Mouse (Mus musculus) hindbrain, embryonic 11.5 days (tissue): ENCODE data around the gene Rab3ip. TPM values are rescaled to one million over a fixed set of nuclear protein-coding genes. Genes with fewer than 3 reads are reported as not detected.

Experiments
- ATAC-seq: fragments of 200-750 bp; cut with Nextera tagmentation; 2 replicates; pipeline ENCODE4 v1.8.0; 2017; ENCODE audit warnings: mild to moderate bottlenecking, moderate TSS enrichment, moderate library complexity; ENCODE audit not compliant: low FRiP score
- DNase-seq: peaks from one replicate; pipeline ENCODE4 v3.0.0-alpha.2; 2015; ENCODE audit warnings: low spot score
- H3K27ac ChIP-seq: fragments of 300-500 bp; sonication (generic); 2 replicates; pipeline ENCODE4 v1.5.1; 2014; ENCODE audit warnings: mild to moderate bottlenecking, low read depth, low read length
- H3K27me3 ChIP-seq: fragments of 300-500 bp; sonication (generic); 2 replicates; pipeline ENCODE4 v1.6.1; 2014; ENCODE audit warnings: mild to moderate bottlenecking, low read length, moderate library complexity, mixed read lengths; ENCODE audit not compliant: control insufficient read depth, insufficient read depth
- H3K36me3 ChIP-seq: fragments of 300-500 bp; sonication (generic); 2 replicates; pipeline ENCODE4 v1.6.1; 2014; ENCODE audit warnings: mild to moderate bottlenecking, low read length, moderate library complexity, mixed read lengths; ENCODE audit not compliant: control insufficient read depth, insufficient read depth
- H3K4me1 ChIP-seq: fragments of 300-500 bp; sonication (generic); replicated peaks from 2 replicates; pipeline ENCODE4 v1.6.1; 2014; ENCODE audit warnings: low read length, mixed read lengths; ENCODE audit not compliant: control insufficient read depth, insufficient read depth
- H3K4me2 ChIP-seq: fragments of 300-500 bp; sonication (generic); replicated peaks from 2 replicates; pipeline ENCODE4 v1.6.1; 2014; ENCODE audit warnings: mild to moderate bottlenecking, low read depth, low read length
- H3K4me3 ChIP-seq: fragments of 300-500 bp; sonication (generic); 2 replicates; pipeline ENCODE4 v1.5.1; 2014; ENCODE audit warnings: low read depth, low read length
- H3K9ac ChIP-seq: fragments of 300-500 bp; sonication (generic); 2 replicates; pipeline ENCODE4 v1.6.1; 2014; ENCODE audit warnings: low read depth, low read length
- H3K9me3 ChIP-seq: fragments of 300-500 bp; sonication (generic); 2 replicates; pipeline ENCODE4 v1.6.1; 2016; ENCODE audit warnings: low read length; ENCODE audit not compliant: control insufficient read depth
- WGBS: fragments of 180-500 bp; shearing (Covaris S2); extraction: QIAGEN DNeasy Blood & Tissue Kit; methylation state at CpG from one replicate; pipeline ENCODE4 v1.1.7; 2014; 5-methylcytosine and 5-hydroxymethylcytosine counted together
- polyA plus RNA-seq: library from polyadenylated mRNA; unstranded; fragments of >200 nt; fragmentation: Nextera tagmentation; extraction: Ambion mirVana; gene quantifications from 2 replicates; pipeline ENCODE4 v1.2.1, GENCODE M21; 2014

Rab3ip gene
- polyA plus RNA-seq, 1 experiment from 2014 or later = 43.7 TPM

DNA sequence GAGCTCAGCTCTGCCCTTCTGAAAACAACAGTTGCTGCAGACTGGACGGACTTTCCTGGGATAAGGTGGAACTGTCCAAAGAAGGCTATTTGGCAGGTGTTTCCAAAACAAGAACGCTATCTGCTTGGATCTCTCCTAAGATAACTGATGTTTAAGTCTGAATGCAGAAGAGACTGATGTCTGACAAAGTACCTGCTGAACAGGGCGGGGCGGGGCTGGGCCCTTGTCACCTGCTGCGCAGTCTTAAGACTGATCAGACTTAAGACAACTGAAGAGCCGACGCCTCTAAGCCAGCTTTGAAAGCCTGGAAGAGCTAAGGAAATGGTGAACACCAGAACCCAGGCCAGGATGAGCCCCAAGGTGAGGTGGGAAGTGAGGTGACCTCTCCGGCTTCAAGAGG, 29.9 kb downstream of the Rab3ip start:
- DNase-seq = no peak
- no peak overlapping the region for H3K4me2 ChIP-seq
- no peaks in the 10 kb centered on the region for H3K9me3 ChIP-seq
- WGBS = 95% methylated on average over 8 of the region's 8 CpGs
- H3K27me3 ChIP-seq = no peaks in the 10 kb centered on the region
- no peak overlapping the region for H3K27ac ChIP-seq
- no peak overlapping the region for H3K9ac ChIP-seq
- H3K4me1 ChIP-seq = no peaks in the 10 kb centered on the region
- ATAC-seq = no peak
- H3K36me3 ChIP-seq = peaks cover 4% of the 10 kb centered on the region; the same call in 1 of the 2 replicates
- no peak overlapping the region for H3K4me3 ChIP-seq

DNA sequence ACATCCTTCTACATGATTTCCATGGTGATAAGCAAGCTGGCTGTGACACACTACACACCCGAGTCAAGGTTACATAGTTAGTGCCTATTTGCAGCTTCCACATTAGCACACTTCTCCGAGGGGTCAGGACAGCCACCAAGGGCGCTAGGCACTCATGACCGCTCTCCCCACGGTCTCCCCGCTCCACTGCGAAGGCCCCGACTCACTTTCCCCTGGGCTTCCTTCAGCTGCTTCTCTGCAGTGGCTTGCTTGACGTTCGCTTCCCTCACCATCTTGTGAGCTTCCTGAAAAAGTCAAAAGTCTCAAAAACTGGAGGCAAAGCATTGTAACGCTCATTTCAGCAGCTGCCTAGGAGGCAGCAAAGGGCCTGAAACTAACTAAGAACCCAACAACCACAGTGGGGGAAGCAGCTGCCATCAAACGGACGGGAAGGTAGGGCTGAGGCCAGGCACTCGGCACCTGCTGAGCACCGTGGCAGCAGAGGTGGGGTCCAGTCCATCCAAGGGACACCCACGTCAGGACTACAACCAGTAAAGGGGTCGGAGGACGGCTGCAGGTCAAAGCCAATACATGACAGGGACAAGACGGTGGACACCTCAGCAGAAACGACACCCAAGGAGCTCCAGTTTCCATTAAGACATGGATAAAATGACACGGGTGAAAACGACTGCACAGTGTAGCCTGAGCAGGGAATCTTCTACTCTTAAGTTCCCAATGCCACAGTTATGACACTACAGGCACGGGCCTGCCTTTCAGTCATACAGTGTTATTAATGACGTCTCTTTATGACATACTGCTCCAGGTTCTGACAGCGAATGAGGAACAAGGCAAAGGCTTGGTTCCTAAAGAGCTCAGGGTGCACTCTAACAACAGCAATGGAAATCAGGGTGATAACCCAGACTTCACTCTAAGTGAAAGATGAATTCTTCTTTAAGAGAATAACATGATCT, 30.9 kb downstream of the Rab3ip start:
- Histone ChIP-seq H3K4me1 (no peaks in the 10 kb centered on the region), H3K4me3 (no peak overlapping the region), H3K36me3 (peaks cover 4% of the 10 kb centered on the region; the same call in 1 of the 2 replicates), H3K4me2 (no peak overlapping the region), H3K27ac (no peak overlapping the region), H3K9ac (no peak overlapping the region), H3K9me3 (no peaks in the 10 kb centered on the region), H3K27me3 (no peaks in the 10 kb centered on the region)
- no peak for ATAC-seq
- WGBS = 81% methylated on average over 25 of the region's 25 CpGs
- no peak for DNase-seq

DNA sequence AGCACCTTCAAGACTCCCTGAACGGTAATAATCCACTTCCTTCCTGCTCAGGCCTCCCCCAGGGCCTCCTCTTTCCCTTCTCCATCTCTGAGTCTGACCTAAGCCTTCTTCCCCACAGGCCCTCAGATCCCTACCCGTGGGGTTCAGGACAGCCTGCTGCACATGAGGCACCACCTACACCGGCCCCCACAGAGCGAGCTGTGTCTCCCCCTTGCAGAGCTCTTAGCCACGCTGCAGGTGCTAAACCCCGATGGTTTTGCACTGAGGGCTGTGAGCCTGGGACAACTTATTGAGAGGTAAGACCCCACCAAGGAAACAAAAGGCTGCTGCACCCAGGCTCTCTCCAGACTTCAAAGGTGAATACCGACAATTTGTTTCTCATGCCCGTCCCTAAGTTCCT, 34.0 kb downstream of the Rab3ip start:
- Histone ChIP-seq H3K27ac (no peak overlapping the region), H3K36me3 (no peaks in the 10 kb centered on the region), H3K27me3 (no peaks in the 10 kb centered on the region), H3K9me3 (no peaks in the 10 kb centered on the region), H3K4me2 (no peak overlapping the region), H3K4me3 (no peak overlapping the region), H3K4me1 (no peaks in the 10 kb centered on the region), H3K9ac (no peak overlapping the region)
- DNase-seq = no peak
- ATAC-seq = no peak
- 85% methylated on average over 8 of the region's 8 CpGs for WGBS

DNA sequence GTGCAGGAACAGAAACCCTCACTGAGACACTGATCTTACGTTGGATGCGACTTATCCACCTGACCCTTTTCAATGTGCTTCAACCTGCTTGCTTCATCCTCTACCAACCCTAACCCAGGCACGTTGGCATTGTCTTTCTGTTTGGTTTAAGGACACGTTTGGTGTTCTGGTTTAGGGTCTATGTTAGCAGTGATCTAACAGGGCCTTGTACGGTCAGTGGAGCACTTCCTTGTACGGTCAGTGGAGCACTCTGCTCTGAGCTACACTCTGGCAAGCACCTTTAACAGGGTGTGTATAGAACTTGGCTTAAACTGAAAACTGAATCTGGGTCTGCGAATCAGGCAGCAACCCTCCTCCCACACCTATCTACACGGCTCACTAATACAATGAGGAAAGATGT, 35.3 kb downstream of the Rab3ip start:
- H3K4me2 ChIP-seq = no peak overlapping the region
- no peak overlapping the region for H3K9ac ChIP-seq
- no peak for ATAC-seq
- no peak overlapping the region for H3K27ac ChIP-seq
- no peak overlapping the region for H3K4me3 ChIP-seq
- no peaks in the 10 kb centered on the region for H3K36me3 ChIP-seq
- WGBS = 95% methylated on average over 8 of the region's 8 CpGs
- no peaks in the 10 kb centered on the region for H3K9me3 ChIP-seq
- no peaks in the 10 kb centered on the region for H3K4me1 ChIP-seq
- no peak for DNase-seq
- no peaks in the 10 kb centered on the region for H3K27me3 ChIP-seq

DNA sequence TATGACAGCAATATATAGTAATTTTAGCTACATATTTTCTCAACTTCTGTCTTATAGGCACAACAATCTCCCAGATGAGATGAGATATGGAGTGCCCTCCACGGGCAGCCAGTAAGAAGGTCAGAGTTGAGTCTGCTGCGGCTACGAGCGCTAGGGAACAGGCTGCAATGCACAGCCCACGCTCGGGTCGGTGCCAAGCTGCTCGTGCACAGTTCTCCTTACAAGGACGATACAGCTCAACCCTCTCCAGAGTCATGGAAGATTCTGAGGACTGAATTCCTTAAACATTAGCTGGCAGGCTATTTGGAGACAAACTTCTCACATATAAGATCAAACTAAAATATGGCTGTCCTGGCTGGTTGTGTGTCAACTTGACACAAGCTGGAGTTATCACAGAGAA, 36.0 kb downstream of the Rab3ip start:
- H3K9ac ChIP-seq = no peak overlapping the region
- 93% methylated on average over 9 of the region's 9 CpGs for WGBS
- H3K4me2 ChIP-seq = no peak overlapping the region
- H3K36me3 ChIP-seq = no peaks in the 10 kb centered on the region
- no peak for ATAC-seq
- no peak overlapping the region for H3K4me3 ChIP-seq
- no peaks in the 10 kb centered on the region for H3K27me3 ChIP-seq
- no peaks in the 10 kb centered on the region for H3K9me3 ChIP-seq
- DNase-seq = no peak
- H3K4me1 ChIP-seq = no peaks in the 10 kb centered on the region
- H3K27ac ChIP-seq = no peak overlapping the region

DNA sequence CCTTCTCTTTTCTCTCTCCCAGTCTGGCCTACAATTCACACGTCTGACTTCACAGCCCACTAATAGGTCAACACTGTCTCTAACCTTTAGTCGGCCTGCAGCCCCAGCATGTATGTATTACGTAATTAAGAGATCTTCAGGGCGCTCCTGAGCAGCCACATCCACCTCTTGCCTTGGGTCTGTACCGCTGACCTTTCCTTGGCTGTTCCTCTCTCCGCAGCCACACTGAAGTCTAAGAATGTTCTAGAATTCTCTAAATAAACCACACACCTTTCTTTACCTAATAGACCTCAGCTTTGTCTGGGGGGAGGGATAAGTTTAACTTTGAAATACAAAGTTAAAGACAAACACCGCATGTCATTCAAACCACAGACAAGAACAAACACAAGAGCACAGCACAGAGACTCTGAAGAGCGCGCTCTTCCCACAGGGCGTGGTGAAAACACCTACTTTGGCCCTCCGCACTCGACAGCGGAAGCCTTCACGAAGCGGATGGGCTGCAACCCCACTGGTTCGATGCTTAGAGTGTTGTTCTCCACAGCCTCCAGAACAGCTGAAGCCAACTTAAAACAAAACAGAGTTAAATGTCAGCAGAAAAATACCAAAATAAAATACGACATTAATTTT, 36.8 kb downstream of the Rab3ip start:
- Histone ChIP-seq H3K9me3 (no peaks in the 10 kb centered on the region), H3K36me3 (no peaks in the 10 kb centered on the region), H3K27ac (no peak overlapping the region), H3K4me1 (no peaks in the 10 kb centered on the region), H3K4me3 (no peak overlapping the region), H3K27me3 (no peaks in the 10 kb centered on the region), H3K9ac (no peak overlapping the region), H3K4me2 (no peak overlapping the region)
- DNase-seq = no peak
- no peak for ATAC-seq
- WGBS = 91% methylated on average over 17 of the region's 17 CpGs

DNA sequence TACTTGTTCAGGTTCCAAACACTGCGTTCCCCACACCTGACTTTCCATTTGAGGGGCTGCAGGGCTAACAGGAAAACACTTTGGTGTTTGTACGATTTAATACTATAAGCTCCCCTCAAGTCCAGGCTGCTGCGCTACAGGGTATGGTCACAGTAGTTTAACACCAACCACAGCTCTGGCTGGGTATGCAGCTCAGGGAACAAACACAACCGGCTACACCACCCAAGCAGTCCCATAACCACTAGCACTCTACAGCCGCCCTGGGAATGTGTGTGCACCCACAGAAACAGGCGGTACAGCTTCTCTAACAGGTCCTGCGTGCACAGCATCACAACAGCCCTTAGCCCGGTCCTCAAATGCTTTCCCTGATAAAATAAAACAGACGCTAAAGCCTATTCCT, 37.7 kb downstream of the Rab3ip start:
- ATAC-seq = no peak
- DNase-seq = no peak
- Histone ChIP-seq H3K4me1 (no peaks in the 10 kb centered on the region), H3K4me3 (no peak overlapping the region), H3K27me3 (no peaks in the 10 kb centered on the region), H3K4me2 (no peak overlapping the region), H3K36me3 (no peaks in the 10 kb centered on the region), H3K27ac (no peak overlapping the region), H3K9me3 (no peaks in the 10 kb centered on the region), H3K9ac (no peak overlapping the region)
- WGBS = 93% methylated on average over 9 of the region's 9 CpGs

DNA sequence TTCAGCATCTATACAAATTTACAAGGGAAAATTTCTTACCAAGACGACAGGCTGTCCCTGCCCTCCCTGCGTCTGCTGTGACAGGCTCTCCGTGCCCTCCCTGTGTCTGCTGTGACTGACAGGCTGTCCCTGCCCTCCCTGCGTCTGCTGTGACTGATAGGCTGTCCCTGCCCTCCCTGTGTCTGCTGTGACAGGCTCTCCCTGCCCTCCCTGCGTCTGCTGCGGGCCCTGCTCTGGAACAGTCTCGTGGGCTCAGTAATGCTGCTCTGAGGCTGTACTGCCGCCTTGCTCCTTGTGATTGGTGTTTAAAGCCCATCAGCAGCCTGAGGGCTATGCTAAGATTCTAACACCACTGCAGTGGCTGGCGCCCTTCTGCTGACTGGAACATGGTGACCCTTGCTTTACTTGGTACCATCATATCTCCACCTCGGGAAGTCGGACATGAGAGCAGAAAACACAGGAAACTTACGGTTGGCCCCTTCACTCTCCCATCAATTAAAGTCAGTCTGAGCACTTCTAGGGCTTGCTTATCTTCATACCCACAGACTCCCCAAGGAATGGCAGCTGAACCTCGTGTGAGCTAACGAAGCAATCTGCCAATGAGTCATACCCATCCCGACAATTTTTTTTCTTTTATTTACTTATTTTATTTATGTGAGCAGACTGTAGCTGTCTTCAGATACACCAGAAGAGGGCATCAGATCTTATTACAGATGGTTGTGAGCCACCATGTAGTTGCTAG, 41.5 kb downstream of the Rab3ip start:
- ATAC-seq (no peak), DNase-seq (no peak)
- no peak overlapping the region for H3K4me2 ChIP-seq
- no peak overlapping the region for H3K27ac ChIP-seq
- H3K27me3 ChIP-seq = no peaks in the 10 kb centered on the region
- no peak overlapping the region for H3K4me3 ChIP-seq
- H3K4me1 ChIP-seq = no peaks in the 10 kb centered on the region
- WGBS = 79% methylated on average over 15 of the region's 15 CpGs
- no peak overlapping the region for H3K9ac ChIP-seq
- H3K36me3 ChIP-seq = 0 out of 2 replicates have a peak, but pooled peaks cover 3% of the 10 kb centered on the region
- H3K9me3 ChIP-seq = no peaks in the 10 kb centered on the region
